Mouse (Mus musculus): ENCODE measurements around the gene Osbpl8. TPM values are rescaled to one million over a fixed set of nuclear protein-coding genes. Genes with fewer than 3 reads are reported as not detected.

Gene Osbpl8
- polyA plus RNA-seq, 1 experiment from 2014 or later, result 32.8 TPM

DNA sequence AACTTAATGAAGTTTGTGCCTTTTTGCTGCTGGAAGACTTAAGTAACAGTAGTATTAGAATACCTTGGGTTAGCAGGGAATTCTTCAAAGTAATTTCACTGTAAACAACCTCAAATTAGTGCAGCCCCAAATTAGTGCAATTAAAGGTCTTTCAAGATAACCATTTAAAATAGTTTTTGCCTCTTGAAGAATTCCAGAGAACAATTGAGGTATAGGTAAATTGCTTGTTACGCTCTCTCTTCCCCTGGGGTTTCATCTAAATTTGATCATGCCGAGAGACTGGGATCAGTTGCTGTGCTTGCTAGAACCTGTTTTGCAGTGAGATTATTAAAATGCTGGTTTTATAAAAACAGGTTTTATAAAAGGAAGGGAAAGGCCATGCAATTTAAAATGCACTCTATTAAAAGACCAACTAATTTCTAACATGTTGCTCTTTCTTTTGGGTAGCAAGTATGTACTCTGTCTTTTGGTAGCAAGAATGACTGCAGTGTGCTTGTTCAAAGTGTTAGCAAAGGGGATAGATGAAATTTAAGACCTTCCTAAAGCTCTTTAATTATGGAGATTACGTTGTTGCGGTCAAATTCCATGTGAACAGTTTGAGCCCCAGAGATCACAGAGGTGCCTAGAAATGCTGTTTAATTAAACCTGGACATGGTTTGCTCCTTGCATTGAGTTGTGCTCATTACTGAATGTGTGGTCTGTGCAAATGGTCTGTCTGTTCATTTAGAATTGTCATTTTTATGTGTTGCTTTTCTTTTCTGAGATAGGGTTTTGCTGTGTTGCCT is 1.7 kb downstream of the Osbpl8 start:
- WGBS, result 43% methylated on average over 4 of the region's 4 CpGs
- Histone ChIP-seq H3K9me3 (replicated peaks) (no peaks in the 10 kb centered on the region), H3K36me3 (no peaks in the 10 kb centered on the region), H3K4me3 (peak overlapping the region; percentile 94), H3K9ac (peak overlapping the region; percentile 97), H3K4me1 (replicated peaks) (peaks cover 38% of the 10 kb centered on the region), H3K27ac (peak overlapping the region; percentile 96), H3K27me3 (no peaks in the 10 kb centered on the region), H3K4me2 (peak overlapping the region; percentile 58)
- no peak for ATAC-seq (replicated peaks; ENCODE audit: insufficient number of reproducible peaks, insufficient read depth, low FRiP score, low read depth)

GRCm38 (mm10) chr10:111167444-111167843 is 2.9 kb downstream of the Osbpl8 start:
- WGBS, result 72% methylated on average over 4 of the region's 4 CpGs
- Histone ChIP-seq H3K9ac (no peak overlapping the region), H3K36me3 (no peaks in the 10 kb centered on the region)

GRCm38 (mm10) chr10:111168305-111168704 is 3.8 kb downstream of the Osbpl8 start:
- peak overlapping the region; percentile 81 for H3K27ac ChIP-seq
- peak overlapping the region; percentile 16; the same call in 1 of the 2 replicates for H3K9ac ChIP-seq
- H3K4me2 ChIP-seq, result peak overlapping the region; percentile 41
- no peaks in the 10 kb centered on the region for H3K9me3 ChIP-seq (replicated peaks)
- peaks cover 47% of the 10 kb centered on the region for H3K4me1 ChIP-seq (replicated peaks)
- ATAC-seq (replicated peaks; ENCODE audit: insufficient number of reproducible peaks, insufficient read depth, low FRiP score, low read depth), result no peak; the same call in 1 of the 2 replicates
- H3K36me3 ChIP-seq, result no peaks in the 10 kb centered on the region
- no peaks in the 10 kb centered on the region for H3K27me3 ChIP-seq
- peak overlapping the region; percentile 23 for H3K4me3 ChIP-seq
- WGBS, result 43% methylated on average over 3 of the region's 3 CpGs

More at GRCm38 (mm10) chr10:111167444-111167843, 2.9 kb downstream of the Osbpl8 start:
- H3K9me3 ChIP-seq (replicated peaks), result no peaks in the 10 kb centered on the region
- H3K27me3 ChIP-seq, result no peaks in the 10 kb centered on the region
- peak overlapping the region; percentile 23 for H3K4me3 ChIP-seq
- no peak for ATAC-seq (replicated peaks; ENCODE audit: insufficient number of reproducible peaks, insufficient read depth, low FRiP score, low read depth)
- peak overlapping the region; percentile 81 for H3K27ac ChIP-seq
- peaks cover 49% of the 10 kb centered on the region for H3K4me1 ChIP-seq (replicated peaks)
- peak overlapping the region; percentile 41 for H3K4me2 ChIP-seq

DNA sequence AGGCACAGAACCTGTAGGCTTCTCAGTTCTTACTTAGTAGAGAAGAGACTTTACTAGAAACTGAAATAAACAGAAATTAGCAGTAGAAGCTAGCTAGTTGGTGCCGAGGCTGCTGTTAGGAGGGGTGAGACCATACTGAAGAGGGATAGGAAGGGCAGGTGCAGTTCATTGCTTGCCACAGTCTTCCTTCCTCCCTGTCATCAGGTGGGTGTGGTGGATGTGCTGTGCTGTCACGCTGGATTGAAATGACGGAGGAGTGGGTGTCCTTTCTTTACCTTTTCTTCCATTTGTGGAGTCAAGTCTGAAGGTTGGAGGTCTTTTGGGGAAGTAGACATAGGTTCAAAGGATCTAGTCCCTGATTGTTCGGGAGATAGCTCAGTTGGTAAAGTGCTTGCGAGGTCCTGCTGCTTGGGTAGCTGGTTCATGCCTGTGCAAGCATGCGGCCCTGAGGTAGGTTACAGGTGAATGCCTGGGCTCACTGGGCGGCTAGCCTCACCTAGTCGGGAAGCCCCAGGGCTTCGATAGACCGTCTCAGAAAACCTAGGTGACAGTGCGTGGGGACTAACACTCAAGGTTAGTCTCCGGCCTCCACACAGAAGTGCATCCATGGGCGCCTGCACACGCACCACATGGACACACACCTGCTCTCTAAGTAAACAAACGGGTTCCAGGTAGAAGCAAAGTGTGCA is 6.8 kb downstream of the Osbpl8 start:
- H3K27me3 ChIP-seq, result no peaks in the 10 kb centered on the region
- peaks cover 55% of the 10 kb centered on the region for H3K4me1 ChIP-seq (replicated peaks)
- no peak overlapping the region for H3K9ac ChIP-seq
- no peaks in the 10 kb centered on the region for H3K36me3 ChIP-seq
- ATAC-seq (replicated peaks; ENCODE audit: insufficient number of reproducible peaks, insufficient read depth, low FRiP score, low read depth), result no peak; the same call in 1 of the 2 replicates
- no peaks in the 10 kb centered on the region for H3K9me3 ChIP-seq (replicated peaks)
- no peak overlapping the region for H3K4me3 ChIP-seq
- WGBS, result 79% methylated on average over 15 of the region's 15 CpGs
- peak overlapping the region; percentile 39 for H3K27ac ChIP-seq
- H3K4me2 ChIP-seq, result peak overlapping the region; percentile 18

DNA sequence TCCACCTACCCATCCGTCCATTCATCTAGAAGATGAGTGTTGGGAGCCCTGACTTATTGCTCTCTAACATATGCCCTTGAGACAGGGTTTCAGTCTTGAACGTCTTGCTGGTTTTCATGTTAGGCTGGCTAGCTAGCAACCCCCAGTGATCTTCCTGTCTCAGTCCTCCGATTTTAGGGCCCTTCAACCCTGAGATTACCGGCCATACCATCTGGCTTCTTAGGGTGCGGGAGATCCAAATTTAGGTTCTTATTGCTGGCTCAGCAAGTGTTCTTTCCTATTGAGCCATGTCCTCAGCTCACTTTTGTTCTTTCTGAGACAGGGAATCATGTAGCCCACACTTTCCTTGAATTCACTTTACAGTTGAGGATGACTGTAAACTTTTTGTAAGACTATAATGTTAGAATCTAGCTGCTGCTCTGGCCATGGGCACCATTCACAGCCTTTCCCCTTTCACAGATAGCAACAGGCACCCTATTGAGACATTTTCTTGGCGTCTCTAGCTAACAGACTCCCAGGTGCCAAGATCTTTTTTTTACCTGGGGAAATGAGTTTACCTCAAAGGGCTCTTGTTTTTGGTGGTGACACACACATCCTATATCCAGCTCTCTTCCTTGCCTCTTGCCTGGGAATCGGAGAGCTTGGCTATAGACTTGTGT is 9.2 kb downstream of the Osbpl8 start:
- Histone ChIP-seq H3K27ac (peak overlapping the region; percentile 1; the same call in 1 of the 2 replicates), H3K27me3 (no peaks in the 10 kb centered on the region), H3K9ac (no peak overlapping the region), H3K4me2 (no peak overlapping the region), H3K4me1 (replicated peaks) (peaks cover 64% of the 10 kb centered on the region), H3K36me3 (no peaks in the 10 kb centered on the region), H3K9me3 (replicated peaks) (no peaks in the 10 kb centered on the region), H3K4me3 (no peak overlapping the region)
- ATAC-seq (replicated peaks; ENCODE audit: insufficient number of reproducible peaks, insufficient read depth, low FRiP score, low read depth), result no peak
- 70% methylated on average over 7 of the region's 7 CpGs for WGBS

GRCm38 (mm10) chr10:111177336-111177735 is 12.8 kb downstream of the Osbpl8 start:
- Histone ChIP-seq H3K27ac (peak overlapping the region; percentile 40; the same call in 1 of the 2 replicates), H3K9me3 (replicated peaks) (no peaks in the 10 kb centered on the region), H3K27me3 (no peaks in the 10 kb centered on the region), H3K4me3 (no peak overlapping the region), H3K36me3 (no peaks in the 10 kb centered on the region), H3K4me2 (no peak overlapping the region), H3K9ac (no peak overlapping the region; the same call in 1 of the 2 replicates), H3K4me1 (replicated peaks) (peaks cover 60% of the 10 kb centered on the region)
- no peak for ATAC-seq (replicated peaks; ENCODE audit: insufficient number of reproducible peaks, insufficient read depth, low FRiP score, low read depth)
- WGBS, result 67% methylated on average over 8 of the region's 8 CpGs

- H3K4me2 ChIP-seq, result no peak overlapping the region
Measured at GRCm38 (mm10) chr10:111178024-111178423, 13.5 kb downstream of the Osbpl8 start.

DNA sequence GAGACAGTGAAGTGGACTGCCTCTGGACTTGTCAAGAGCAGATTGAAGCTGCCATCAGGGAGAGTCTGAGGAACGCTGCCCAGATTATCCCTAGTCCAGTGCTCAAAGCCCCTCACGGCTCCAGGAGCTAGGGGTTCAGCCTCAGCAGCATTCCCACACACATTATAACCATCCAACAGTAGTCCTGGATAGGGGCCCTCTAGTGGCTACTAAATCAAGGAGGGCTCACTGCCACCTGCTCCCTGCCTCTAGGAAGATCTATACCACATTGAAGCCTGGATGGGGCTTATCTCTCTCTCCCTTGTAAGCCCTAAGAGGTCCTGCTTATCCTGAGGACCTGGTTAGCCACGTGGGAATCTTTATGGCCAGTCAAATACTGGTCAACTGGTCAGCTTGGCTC is 16.1 kb downstream of the Osbpl8 start:
- 16% methylated on average over 3 of the region's 3 CpGs for WGBS
- peaks cover 70% of the 10 kb centered on the region for H3K4me1 ChIP-seq (replicated peaks)
- H3K27me3 ChIP-seq, result no peaks in the 10 kb centered on the region
- no peaks in the 10 kb centered on the region for H3K9me3 ChIP-seq (replicated peaks)
- H3K36me3 ChIP-seq, result no peaks in the 10 kb centered on the region
- peak overlapping the region; percentile 18; the same call in 1 of the 2 replicates for H3K4me2 ChIP-seq
- peak overlapping the region; percentile 68 for H3K27ac ChIP-seq
- 0 out of 2 replicates have a peak, but pooled peaks have one; percentile 28 for ATAC-seq (replicated peaks; ENCODE audit: insufficient number of reproducible peaks, insufficient read depth, low FRiP score, low read depth)
- H3K9ac ChIP-seq, result no peak overlapping the region
- no peak overlapping the region for H3K4me3 ChIP-seq

More at GRCm38 (mm10) chr10:111178024-111178423, 13.5 kb downstream of the Osbpl8 start:
- Histone ChIP-seq H3K36me3 (no peaks in the 10 kb centered on the region), H3K9ac (no peak overlapping the region), H3K27ac (no peak overlapping the region), H3K4me3 (no peak overlapping the region), H3K27me3 (no peaks in the 10 kb centered on the region), H3K9me3 (replicated peaks) (no peaks in the 10 kb centered on the region), H3K4me1 (replicated peaks) (peaks cover 62% of the 10 kb centered on the region)
- WGBS, result 70% methylated on average over 7 of the region's 7 CpGs
- ATAC-seq (replicated peaks; ENCODE audit: insufficient number of reproducible peaks, insufficient read depth, low FRiP score, low read depth), result peak; percentile 54; the same call in 1 of the 2 replicates

DNA sequence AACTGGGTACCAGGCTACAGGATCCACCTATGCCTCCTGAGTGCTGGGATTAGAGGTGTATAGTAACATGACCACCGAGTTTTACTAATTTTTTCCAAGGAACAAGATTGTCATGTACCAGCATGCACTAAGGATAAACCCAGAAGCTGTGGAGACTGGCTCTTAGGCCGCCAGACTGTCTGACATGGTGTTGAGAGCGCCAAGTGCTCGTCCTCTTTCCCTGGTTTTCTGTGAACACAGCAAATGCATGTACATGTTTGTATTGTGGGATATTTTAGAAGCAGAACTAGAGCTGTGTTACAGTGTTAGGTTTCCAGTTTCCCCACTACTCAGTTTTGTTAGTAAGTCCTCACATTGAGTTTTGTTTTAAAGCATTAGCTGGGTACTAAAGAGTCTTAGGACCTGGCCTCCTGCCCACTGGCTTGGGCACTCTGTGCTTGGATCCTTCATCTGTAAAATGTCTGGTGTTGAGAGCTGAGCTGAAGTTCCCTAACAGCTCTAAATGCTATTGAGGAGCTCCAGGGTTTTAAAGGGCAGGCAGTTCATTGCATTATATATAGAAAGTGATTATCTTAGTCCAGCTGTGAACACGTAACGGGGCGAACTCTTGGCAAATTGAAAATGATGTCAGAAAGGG is 19.2 kb downstream of the Osbpl8 start:
- Histone ChIP-seq H3K9me3 (replicated peaks) (no peaks in the 10 kb centered on the region), H3K4me3 (no peak overlapping the region), H3K9ac (no peak overlapping the region), H3K4me1 (replicated peaks) (peaks cover 65% of the 10 kb centered on the region), H3K36me3 (no peaks in the 10 kb centered on the region), H3K4me2 (peak overlapping the region; percentile 35), H3K27me3 (no peaks in the 10 kb centered on the region), H3K27ac (peak overlapping the region; percentile 78)
- ATAC-seq (replicated peaks; ENCODE audit: insufficient number of reproducible peaks, insufficient read depth, low FRiP score, low read depth), result peak; percentile 69
- WGBS, result 34% methylated on average over 7 of the region's 7 CpGs

- WGBS, result 79% methylated on average over 1 of the region's 1 CpGs
- Histone ChIP-seq H3K4me3 (no peak overlapping the region), H3K27me3 (no peaks in the 10 kb centered on the region), H3K9me3 (replicated peaks) (no peaks in the 10 kb centered on the region), H3K4me1 (replicated peaks) (peaks cover 60% of the 10 kb centered on the region), H3K27ac (peak overlapping the region; percentile 78; the same call in 1 of the 2 replicates), H3K36me3 (no peaks in the 10 kb centered on the region), H3K9ac (no peak overlapping the region), H3K4me2 (no peak overlapping the region)
- ATAC-seq (replicated peaks; ENCODE audit: insufficient number of reproducible peaks, insufficient read depth, low FRiP score, low read depth), result no peak
Measured at GRCm38 (mm10) chr10:111185574-111186269, 21.2 kb downstream of the Osbpl8 start.

Data from heart, embryonic 15.5 days (tissue).